Mouse (Mus musculus) hindbrain, embryonic 10.5 days (tissue): ENCODE measurements around the gene Papss2. TPM values are rescaled to one million over a fixed set of nuclear protein-coding genes. Genes with fewer than 3 reads are reported as not detected.
A peak's percentile ranks its signal among the peaks of the same experiment; 100 is the strongest.

ENCODE experiments used
- DNase-seq: peaks from one replicate; pipeline ENCODE4 v3.0.0-alpha.2; 2017; ENCODE audit warnings: low spot score
- H3K27ac ChIP-seq: fragments of 300-500 bp; sonication (generic); 2 replicates; pipeline ENCODE4 v1.5.1; 2016; ENCODE audit warnings: mild to moderate bottlenecking, moderate library complexity
- H3K27me3 ChIP-seq: fragments of 300-500 bp; sonication (generic); 2 replicates; pipeline ENCODE4 v1.6.1; 2016; ENCODE audit warnings: mild to moderate bottlenecking; ENCODE audit not compliant: poor library complexity, insufficient read depth, severe bottlenecking
- H3K36me3 ChIP-seq: fragments of 300-500 bp; sonication (generic); 2 replicates; pipeline ENCODE4 v1.6.1; 2016; ENCODE audit warnings: mild to moderate bottlenecking, moderate library complexity
- H3K4me1 ChIP-seq: fragments of 300-500 bp; sonication (generic); replicated peaks from 2 replicates; pipeline ENCODE4 v1.6.1; 2016; ENCODE audit warnings: mild to moderate bottlenecking
- H3K4me3 ChIP-seq: fragments of 300-500 bp; sonication (generic); 2 replicates; pipeline ENCODE4 v1.5.1; 2016; ENCODE audit warnings: mild to moderate bottlenecking, moderate library complexity
- H3K9me3 ChIP-seq: fragments of 300-500 bp; sonication (generic); 2 replicates; pipeline ENCODE4 v1.6.1; 2016; ENCODE audit warnings: mild to moderate bottlenecking, moderate library complexity
- WGBS: fragments of 180-500 bp; shearing (Covaris S2); methylation state at CpG from one replicate; pipeline ENCODE4 v1.1.7; 2016; 5-methylcytosine and 5-hydroxymethylcytosine counted together
- polyA plus RNA-seq: library from polyadenylated mRNA; unstranded; fragments of >200 nt; fragmentation: Nextera tagmentation; extraction: Ambion mirVana; gene quantifications from 2 replicates; pipeline ENCODE4 v1.2.1, GENCODE M21; 2016

The Papss2 gene
- polyA plus RNA-seq, 1 experiment from 2014 or later, result 1.7 TPM

- no peaks in the 10 kb centered on the region for H3K27me3 ChIP-seq
- no peak for DNase-seq
- H3K36me3 ChIP-seq, result no peaks in the 10 kb centered on the region
- H3K27ac ChIP-seq, result no peak overlapping the region
- no peaks in the 10 kb centered on the region for H3K4me1 ChIP-seq
- WGBS, result 73% methylated on average over 2 of the region's 2 CpGs
- H3K9me3 ChIP-seq, result no peaks in the 10 kb centered on the region
- H3K4me3 ChIP-seq, result no peak overlapping the region
These were observed 23.4 kb upstream of the Papss2 start for GRCm38 (mm10) chr19:32572191-32572590.

- no peaks in the 10 kb centered on the region for H3K36me3 ChIP-seq
- no peaks in the 10 kb centered on the region for H3K27me3 ChIP-seq
- DNase-seq, result no peak
- H3K4me1 ChIP-seq, result no peaks in the 10 kb centered on the region
- no peak overlapping the region for H3K4me3 ChIP-seq
- WGBS, result 92% methylated on average over 6 of the region's 6 CpGs
- no peaks in the 10 kb centered on the region for H3K9me3 ChIP-seq
- H3K27ac ChIP-seq, result no peak overlapping the region
These were observed 22.3 kb upstream of the Papss2 start for GRCm38 (mm10) chr19:32573259-32573658.

DNA sequence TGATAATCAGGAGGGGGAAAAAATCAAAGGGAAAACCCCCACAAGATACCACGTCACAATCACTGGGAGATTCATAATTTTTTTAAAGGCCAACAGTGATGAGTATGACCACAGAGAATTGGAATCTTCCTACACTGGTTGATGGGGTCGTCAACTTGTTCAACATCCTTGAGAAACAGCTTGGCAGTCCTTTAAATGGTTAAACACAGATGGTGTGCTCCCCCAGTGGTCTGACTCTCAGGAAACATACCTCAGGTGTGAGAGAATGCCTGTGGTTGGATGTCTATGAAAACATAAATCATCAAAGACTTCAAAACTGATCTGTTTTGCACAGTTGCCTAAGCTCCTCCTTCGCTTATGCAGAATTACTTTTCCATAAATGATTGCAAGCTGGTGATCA lies 20.7 kb upstream of the Papss2 start:
- Histone ChIP-seq H3K4me1 (no peaks in the 10 kb centered on the region), H3K4me3 (no peak overlapping the region), H3K27me3 (no peaks in the 10 kb centered on the region), H3K27ac (no peak overlapping the region), H3K36me3 (no peaks in the 10 kb centered on the region), H3K9me3 (no peaks in the 10 kb centered on the region)
- no peak for DNase-seq
- WGBS, result 83% methylated on average over 3 of the region's 3 CpGs

- no peaks in the 10 kb centered on the region for H3K9me3 ChIP-seq
- 31% methylated on average over 1 of the region's 1 CpGs for WGBS
- no peak for DNase-seq
- H3K27ac ChIP-seq, result no peak overlapping the region
- H3K36me3 ChIP-seq, result no peaks in the 10 kb centered on the region
- H3K4me3 ChIP-seq, result no peak overlapping the region
- H3K27me3 ChIP-seq, result no peaks in the 10 kb centered on the region
- no peaks in the 10 kb centered on the region for H3K4me1 ChIP-seq
These were observed 17.8 kb upstream of the Papss2 start for GRCm38 (mm10) chr19:32577749-32578148.

- Histone ChIP-seq H3K4me1 (no peaks in the 10 kb centered on the region), H3K36me3 (no peaks in the 10 kb centered on the region), H3K4me3 (no peak overlapping the region), H3K9me3 (no peaks in the 10 kb centered on the region), H3K27me3 (no peaks in the 10 kb centered on the region), H3K27ac (no peak overlapping the region)
- WGBS, result 91% methylated on average over 4 of the region's 4 CpGs
- DNase-seq, result no peak
These were observed 12.4 kb upstream of the Papss2 start for GRCm38 (mm10) chr19:32583091-32583766.

- Histone ChIP-seq H3K27ac (no peak overlapping the region), H3K9me3 (no peaks in the 10 kb centered on the region)
- WGBS, result 63% methylated on average over 6 of the region's 6 CpGs
These were observed 7.9 kb upstream of the Papss2 start for GRCm38 (mm10) chr19:32587727-32588126.

DNA sequence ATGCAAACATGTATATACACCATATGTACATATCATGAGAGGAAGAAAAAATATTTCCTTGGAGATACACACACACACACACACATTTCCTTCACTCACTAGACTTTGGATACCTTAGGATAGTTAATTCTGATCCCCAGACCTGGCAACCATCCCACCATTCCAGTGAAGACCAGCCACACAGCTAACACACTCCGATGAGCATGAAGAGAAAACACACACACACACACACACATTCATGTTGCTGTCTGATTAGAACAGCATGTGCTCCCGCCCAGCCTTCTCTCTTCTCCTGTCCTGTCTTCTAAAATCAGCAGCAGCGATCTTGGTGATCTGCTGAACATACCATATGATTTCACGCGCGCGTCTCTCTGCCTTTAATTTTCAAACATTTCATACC lies 2.8 kb upstream of the Papss2 start:
- peaks cover 39% of the 10 kb centered on the region for H3K27me3 ChIP-seq
- no peak for DNase-seq
- no peak overlapping the region for H3K27ac ChIP-seq
- H3K4me1 ChIP-seq, result peaks cover 10% of the 10 kb centered on the region; the same call in 1 of the 2 replicates
- H3K4me3 ChIP-seq, result no peak overlapping the region
- H3K9me3 ChIP-seq, result no peaks in the 10 kb centered on the region
- no peaks in the 10 kb centered on the region for H3K36me3 ChIP-seq
- 95% methylated on average over 7 of the region's 7 CpGs for WGBS

More at GRCm38 (mm10) chr19:32587727-32588126, 7.9 kb upstream of the Papss2 start:
- Histone ChIP-seq H3K4me3 (no peak overlapping the region), H3K36me3 (no peaks in the 10 kb centered on the region), H3K4me1 (no peaks in the 10 kb centered on the region), H3K27me3 (no peaks in the 10 kb centered on the region)
- no peak for DNase-seq

GRCm38 (mm10) chr19:32593870-32594269 lies 1.7 kb upstream of the Papss2 start:
- DNase-seq, result no peak
- Histone ChIP-seq H3K4me3 (no peak overlapping the region), H3K27me3 (peaks cover 47% of the 10 kb centered on the region), H3K4me1 (peaks cover 10% of the 10 kb centered on the region; the same call in 1 of the 2 replicates), H3K9me3 (no peaks in the 10 kb centered on the region), H3K36me3 (no peaks in the 10 kb centered on the region), H3K27ac (no peak overlapping the region)
- WGBS, result 81% methylated on average over 5 of the region's 5 CpGs

DNA sequence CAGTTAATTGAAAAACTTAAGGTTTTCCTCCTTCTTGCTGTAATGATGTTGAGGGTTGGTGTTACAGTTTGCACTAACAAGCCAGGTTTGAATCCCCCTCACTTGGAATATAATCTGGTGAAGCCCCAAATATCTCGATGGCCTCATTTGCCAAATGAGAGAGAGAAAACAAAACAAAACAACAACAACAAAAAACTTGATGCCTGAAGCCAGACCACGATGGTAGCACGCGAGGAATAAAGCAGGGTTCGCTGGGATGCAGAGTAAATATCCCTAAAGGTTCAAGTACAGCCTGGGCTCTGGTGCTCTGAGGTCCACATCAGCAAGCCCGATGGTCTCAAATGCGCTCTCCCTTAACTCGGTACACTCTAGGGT lies 472 bp upstream of the Papss2 start:
- no peak overlapping the region for H3K27ac ChIP-seq

DNA sequence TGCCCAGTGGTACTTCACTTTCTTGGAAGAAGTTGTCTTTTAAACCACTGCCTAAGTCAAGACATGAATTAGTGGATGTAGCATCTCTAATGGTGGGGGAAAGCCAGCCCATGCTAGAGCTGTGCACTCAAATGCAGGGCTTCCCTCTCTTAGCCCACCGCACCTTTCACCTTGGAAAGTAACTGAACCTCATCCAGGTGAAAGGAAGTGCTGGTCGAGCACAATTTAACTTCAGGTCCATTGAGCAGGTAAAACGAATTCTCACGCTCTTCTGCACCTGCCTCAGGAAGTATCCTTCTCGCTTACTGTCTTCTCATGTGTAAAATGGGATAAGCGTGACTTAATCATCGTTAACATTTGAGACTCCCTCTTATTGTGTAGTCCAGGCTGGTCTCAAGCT lies 3.4 kb downstream of the Papss2 start:
- Histone ChIP-seq H3K4me3 (no peak overlapping the region), H3K27me3 (peaks cover 45% of the 10 kb centered on the region), H3K27ac (no peak overlapping the region), H3K4me1 (peaks cover 10% of the 10 kb centered on the region; the same call in 1 of the 2 replicates), H3K9me3 (no peaks in the 10 kb centered on the region), H3K36me3 (no peaks in the 10 kb centered on the region)
- no peak for DNase-seq
- WGBS, result 84% methylated on average over 7 of the region's 7 CpGs

More for the DNA sequence above, 472 bp upstream of the Papss2 start:
- WGBS, result 23% methylated on average over 8 of the region's 8 CpGs
- Histone ChIP-seq H3K9me3 (no peaks in the 10 kb centered on the region), H3K27me3 (peaks cover 47% of the 10 kb centered on the region), H3K36me3 (no peaks in the 10 kb centered on the region), H3K4me1 (peaks cover 10% of the 10 kb centered on the region; the same call in 1 of the 2 replicates), H3K4me3 (peak overlapping the region; percentile 66)
- DNase-seq, result no peak

- Histone ChIP-seq H3K4me3 (no peak overlapping the region), H3K27me3 (peaks cover 41% of the 10 kb centered on the region), H3K9me3 (no peaks in the 10 kb centered on the region), H3K4me1 (peaks cover 10% of the 10 kb centered on the region; the same call in 1 of the 2 replicates), H3K36me3 (no peaks in the 10 kb centered on the region), H3K27ac (no peak overlapping the region)
- no peak for DNase-seq
- WGBS, result 82% methylated on average over 5 of the region's 5 CpGs
These were observed 3.8 kb downstream of the Papss2 start for GRCm38 (mm10) chr19:32599436-32599835.

DNA sequence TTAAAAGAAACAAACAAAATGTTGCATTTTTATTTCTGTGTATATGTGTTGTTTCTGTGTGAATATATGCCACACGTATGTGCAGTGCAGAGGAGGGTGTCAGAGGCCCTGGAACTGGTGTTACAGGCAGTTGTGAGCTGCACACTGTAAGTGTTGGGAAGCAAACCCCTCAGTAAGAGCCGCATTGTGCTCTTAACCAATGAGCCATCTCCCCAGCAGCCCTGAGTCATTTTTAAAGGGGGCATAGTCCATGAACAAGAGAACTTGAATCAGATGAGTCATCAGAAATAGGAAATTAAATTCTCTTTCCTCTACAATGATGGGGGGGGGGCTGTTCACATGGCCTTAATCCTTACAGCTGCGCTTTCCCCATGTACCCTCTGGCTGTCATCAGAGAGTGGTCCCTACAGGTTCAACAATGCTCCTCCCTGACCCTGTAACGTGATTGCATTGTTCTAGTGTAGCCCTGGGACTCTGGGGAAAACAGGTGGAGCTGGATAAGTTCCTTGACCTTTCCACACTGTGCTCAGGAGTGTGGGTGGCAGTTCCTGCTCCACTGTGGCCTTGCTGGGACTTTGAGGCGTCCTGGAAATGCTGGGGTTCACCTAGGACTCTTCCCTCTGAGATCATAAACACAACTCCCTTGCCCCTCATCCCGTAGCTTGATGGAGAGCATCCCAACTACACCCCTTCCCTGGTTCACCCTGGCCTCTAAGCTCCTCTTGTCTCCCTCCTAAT lies 5.6 kb downstream of the Papss2 start:
- Histone ChIP-seq H3K9me3 (no peaks in the 10 kb centered on the region), H3K36me3 (no peaks in the 10 kb centered on the region), H3K27me3 (peaks cover 23% of the 10 kb centered on the region), H3K27ac (no peak overlapping the region), H3K4me3 (no peak overlapping the region), H3K4me1 (no peaks in the 10 kb centered on the region)
- DNase-seq, result no peak
- 77% methylated on average over 6 of the region's 6 CpGs for WGBS

- DNase-seq, result no peak
- Histone ChIP-seq H3K9me3 (no peaks in the 10 kb centered on the region), H3K27ac (no peak overlapping the region), H3K4me3 (no peak overlapping the region), H3K27me3 (peaks cover 2% of the 10 kb centered on the region; the same call in 1 of the 2 replicates), H3K36me3 (no peaks in the 10 kb centered on the region), H3K4me1 (no peaks in the 10 kb centered on the region)
- WGBS, result 87% methylated on average over 1 of the region's 1 CpGs
These were observed 7.9 kb downstream of the Papss2 start for GRCm38 (mm10) chr19:32603466-32603865.
